Mouse (Mus musculus) ovary, adult 2 months (tissue): ENCODE data around the gene Gm28041. TPM values are rescaled to one million over a fixed set of nuclear protein-coding genes. Genes with fewer than 3 reads are reported as not detected.

Source experiments
- polyA plus RNA-seq: library from polyadenylated mRNA; depleted of rRNA; stranded (reverse); fragments of >200 nt; gene quantifications from 2 replicates; pipeline ENCODE4 v1.2.3, GENCODE M21; 2012; rRNA removed

The Gm28041 gene
- polyA plus RNA-seq: not detected in 2 replicates

GRCm38 (mm10) chr13:67375050-67375911 lies at the start of gene Gm28041, which contains the start of gene Zfp456:
Gene Gm28041 (minus strand): TSS chr13:67375733.
Gene Zfp456 (minus strand): TSS chr13:67375810.

DNA sequence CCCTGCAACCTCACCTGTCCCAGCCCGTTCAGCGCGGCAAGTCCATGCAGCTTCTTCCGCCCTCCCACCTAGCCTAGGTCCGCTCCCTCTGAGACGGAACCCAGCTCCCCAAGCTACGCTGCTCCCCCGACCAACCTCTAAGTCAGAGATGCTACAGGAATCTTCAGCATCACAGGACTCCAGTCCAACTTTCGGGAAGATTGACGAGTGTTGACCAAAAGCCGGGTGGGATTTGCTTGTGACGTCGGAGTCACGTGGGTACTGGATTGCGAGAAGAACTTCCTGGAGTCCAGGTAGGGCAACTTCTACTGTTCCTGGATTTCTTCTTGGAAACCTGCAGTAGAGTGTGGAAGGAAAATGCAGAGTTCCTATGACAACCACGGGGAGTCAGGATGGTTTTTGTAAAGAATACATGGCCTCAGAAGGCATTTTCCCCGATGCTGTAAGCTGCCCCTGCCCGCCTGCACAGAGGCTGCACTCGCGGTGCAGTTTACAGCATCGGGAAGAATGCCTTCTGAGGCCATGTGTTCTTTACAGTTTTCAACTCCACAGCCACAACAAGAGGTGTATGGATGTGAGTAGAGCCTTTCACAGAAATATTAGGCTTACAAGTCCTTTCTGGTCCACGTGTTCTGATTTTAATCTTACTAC lies 45.8 kb upstream of the Gm28041 start, which contains the start of gene Zfp459:
Gene Zfp459, minus strand, starts transcription at position 212 of the 651 bp plus-strand sequence.

GRCm38 (mm10) chr13:67399183-67399903 lies 23.8 kb upstream of the Gm28041 start, which contains the start of gene Zfp429:
Gene Zfp429 (minus strand): TSS chr13:67399819.

DNA sequence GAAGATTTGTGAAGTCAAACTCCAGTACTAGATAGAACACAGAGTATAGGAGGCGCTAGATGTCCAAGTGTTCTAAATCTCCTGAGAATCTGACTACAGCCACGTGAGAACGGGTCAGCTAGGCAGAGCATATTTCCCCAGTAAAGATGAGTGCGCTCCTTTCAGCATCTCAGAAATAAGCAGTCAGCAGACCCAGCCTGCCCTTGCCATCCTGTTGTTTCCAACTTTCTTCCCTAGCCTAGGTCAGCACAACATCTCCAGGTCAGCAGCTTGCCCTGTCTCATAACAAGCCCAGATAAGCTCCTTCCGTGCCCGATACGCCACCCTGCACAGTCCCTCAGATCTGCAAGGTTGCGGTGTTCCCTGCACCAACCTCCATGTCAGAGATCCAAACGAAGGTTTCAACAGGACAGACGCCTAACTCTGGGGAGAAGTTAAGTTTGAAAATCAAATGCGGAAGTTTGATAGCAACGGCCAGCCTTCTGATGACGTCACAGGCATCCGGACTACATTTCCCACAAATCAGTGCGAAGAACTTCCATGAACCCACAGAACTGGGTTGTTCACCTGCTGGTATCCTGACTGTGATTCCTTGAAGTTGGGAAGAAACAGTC lies 15.3 kb downstream of the Gm28041 start, which contains the start of the genes Gm28044 and Zfp953:
Gene Gm28044, minus strand, starts transcription at position 406 of the 614 bp plus-strand sequence.
Gene Zfp953, minus strand, starts transcription at position 475 of the 614 bp plus-strand sequence.

GRCm38 (mm10) chr13:67332019-67332724 lies 43.4 kb downstream of the Gm28041 start, which contains the start of gene Zfp595:
Gene Zfp595 (minus strand): TSS chr13:67332570.

GRCm38 (mm10) chr13:67305822-67306672 lies 69.5 kb downstream of the Gm28041 start, which contains the start of gene Zfp457:
Gene Zfp457 (minus strand): TSS chr13:67306485.

Other genes starting within 250 kb of the Gm28041 start
- gene Rsl1, start 202.6 kb downstream of the Gm28041 start, polyA plus RNA-seq: 0.36 and 0.61 TPM in 2 replicates
- 0.10 and 0.23 TPM in 2 replicates for gene Zfp455, start 181.2 kb downstream of the Gm28041 start, polyA plus RNA-seq
- gene Zfp458, start 97.3 kb downstream of the Gm28041 start, polyA plus RNA-seq: 0.37 and 0.39 TPM in 2 replicates
- gene Zfp457, start 69.2 kb downstream of the Gm28041 start, polyA plus RNA-seq: 1.1 and 1.5 TPM in 2 replicates
- gene Zfp595, start 43.2 kb downstream of the Gm28041 start, polyA plus RNA-seq: 0.23 and 0.29 TPM in 2 replicates
- gene Gm28044, start 15.2 kb downstream of the Gm28041 start, polyA plus RNA-seq: not detected in 2 replicates
- gene Zfp953, start 15.1 kb downstream of the Gm28041 start, polyA plus RNA-seq: 0.10 and 0.12 TPM in 2 replicates
- 0.05 and 0.34 TPM in 2 replicates for gene Zfp456, start 77 bp upstream of the Gm28041 start, polyA plus RNA-seq
- gene Zfp429, start 24.1 kb upstream of the Gm28041 start, polyA plus RNA-seq: 0.67 and 0.81 TPM in 2 replicates
- gene Zfp459, start 45.7 kb upstream of the Gm28041 start, polyA plus RNA-seq: 0.20 and 0.44 TPM in 2 replicates
- 0.49 and 0.68 TPM in 2 replicates for gene Zfp874a, start 75.9 kb upstream of the Gm28041 start, polyA plus RNA-seq
- 2.3 and 2.8 TPM in 2 replicates for gene Zfp874b, start 108.5 kb upstream of the Gm28041 start, polyA plus RNA-seq
- 0.70 and 0.79 TPM in 2 replicates for gene Zfp58, start 124.8 kb upstream of the Gm28041 start, polyA plus RNA-seq
- not detected in 2 replicates for gene Gm26965, start 150.4 kb upstream of the Gm28041 start, polyA plus RNA-seq
- gene Zfp87, start 150.4 kb upstream of the Gm28041 start, polyA plus RNA-seq: 12.3 and 25.6 TPM in 2 replicates
- gene Zfp748, start 178.1 kb upstream of the Gm28041 start, polyA plus RNA-seq: 3.1 and 4.7 TPM in 2 replicates
- 0.05 and 0.14 TPM in 2 replicates for gene Zfp729b, start 234.0 kb upstream of the Gm28041 start, polyA plus RNA-seq